ENCODE assay signal across 8 mouse cellular contexts in genomic region chr10:111600677-111601099, GRCm38 (mm10).
DNase-seq lines count a peak whose midpoint lies in the region; ATAC-seq lines count a peak whose summit lies in the region.

No protein-coding gene starts in this region.

- DNase-seq in adrenal gland, adult 18-20 months (ENCODE audit: low spot score in 2 of 2) = peak; percentile 70 to 77
- no peak for DNase-seq in embryonic facial prominence, embryonic 10.5 days (ENCODE audit: low spot score)
- peak; percentile 28 to 52 for DNase-seq in left cerebral cortex, postnatal 36 days (ENCODE audit: low spot score in 2 of 2)

- H3K4me3 ChIP-seq in embryonic facial prominence, embryonic 10.5 days = no peak overlapping the region
- no peak overlapping the region for H3K4me3 ChIP-seq in intestine, embryonic 16.5 days (ENCODE audit: low read length)
- no peak overlapping the region for H3K4me3 ChIP-seq in stomach, embryonic 15.5 days (replicated peaks)

- H3K36me3 ChIP-seq in embryonic facial prominence, embryonic 10.5 days (replicated peaks) = no peaks in the 10 kb centered on the region
- H3K36me3 ChIP-seq in intestine, embryonic 16.5 days (ENCODE audit: control insufficient read depth, insufficient read depth, low read length) = no peaks in the 10 kb centered on the region
- no peaks in the 10 kb centered on the region for H3K36me3 ChIP-seq in stomach, embryonic 15.5 days

- H3K4me1 ChIP-seq in embryonic facial prominence, embryonic 10.5 days = peaks cover 25% of the 10 kb centered on the region
- peaks cover 36% of the 10 kb centered on the region for H3K4me1 ChIP-seq in intestine, embryonic 16.5 days (ENCODE audit: control insufficient read depth, insufficient read depth, low read length)
- peaks cover 31% of the 10 kb centered on the region for H3K4me1 ChIP-seq in stomach, embryonic 15.5 days

- no peaks in the 10 kb centered on the region for H3K27me3 ChIP-seq in embryonic facial prominence, embryonic 10.5 days (replicated peaks; ENCODE audit: low read depth, poor library complexity, severe bottlenecking)
- no peaks in the 10 kb centered on the region for H3K27me3 ChIP-seq in intestine, embryonic 16.5 days (replicated peaks; ENCODE audit: control insufficient read depth, insufficient read depth, low read length)
- no peaks in the 10 kb centered on the region for H3K27me3 ChIP-seq in stomach, embryonic 15.5 days (replicated peaks)

- no peaks in the 10 kb centered on the region for H3K9me3 ChIP-seq in embryonic facial prominence, embryonic 10.5 days
- no peaks in the 10 kb centered on the region for H3K9me3 ChIP-seq in intestine, embryonic 16.5 days (ENCODE audit: control insufficient read depth, low read length)
- H3K9me3 ChIP-seq in stomach, embryonic 15.5 days = no peaks in the 10 kb centered on the region

- intact Hi-C loops in left cerebral cortex, postnatal 36 days (cut with DNase I) = no loop called here

- no peak overlapping the region for H3K4me2 ChIP-seq in intestine, embryonic 16.5 days (ENCODE audit: low read depth, low read length)
- H3K4me2 ChIP-seq in stomach, embryonic 15.5 days = 0 out of 2 replicates have a peak overlapping the region, but pooled peaks have one; percentile 17

- H3K27ac ChIP-seq in embryonic facial prominence, embryonic 10.5 days (replicated peaks) = peak overlapping the region; percentile 63
- peak overlapping the region; percentile 65 for H3K27ac ChIP-seq in intestine, embryonic 16.5 days (ENCODE audit: low read length)
- H3K27ac ChIP-seq in stomach, embryonic 15.5 days = peak overlapping the region; percentile 80

- WGBS in embryonic facial prominence, embryonic 10.5 days = 29% methylated on average over 2 of the region's 2 CpGs
- 25% methylated on average over 2 of the region's 2 CpGs for WGBS in intestine, embryonic 16.5 days
- 4% methylated on average over 2 of the region's 2 CpGs for WGBS in stomach, embryonic 15.5 days

- H3K9ac ChIP-seq in intestine, embryonic 16.5 days (ENCODE audit: low read depth, low read length) = 0 out of 2 replicates have a peak overlapping the region, but pooled peaks have one; percentile 2
- no peak overlapping the region for H3K9ac ChIP-seq in stomach, embryonic 15.5 days

- peak; percentile 50 for ATAC-seq in granulocyte monocyte progenitor cell, adult 5-6 weeks (replicated peaks; ENCODE audit: poor library complexity, severe bottlenecking)
- peak; percentile 74 for ATAC-seq in intestine, embryonic 16.5 days
- ATAC-seq in megakaryocyte-erythroid progenitor cell, adult 5-6 weeks (replicated peaks; ENCODE audit: low FRiP score, low TSS enrichment, poor library complexity, severe bottlenecking) = peak; percentile 72
- peak; percentile 84 for ATAC-seq in stomach, embryonic 15.5 days (ENCODE audit: insufficient read depth, low FRiP score, low read depth)
- ATAC-seq in erythroid progenitor cell, adult 5-6 weeks (replicated peaks; ENCODE audit: low FRiP score, poor library complexity, severe bottlenecking) = no peak
